Mouse (Mus musculus) liver, embryonic 14.5 days (tissue): ENCODE results near the gene Bax. TPM values are rescaled to one million over a fixed set of nuclear protein-coding genes. Genes with fewer than 3 reads are reported as not detected.

ENCODE experiments used
- ATAC-seq: fragments of 200-750 bp; cut with Nextera tagmentation; 2 replicates; pipeline ENCODE4 v1.8.0; 2017; ENCODE audit warnings: moderate number of reproducible peaks, mild to moderate bottlenecking, moderate library complexity; ENCODE audit not compliant: insufficient read depth
- DNase-seq, 3 experiments: peaks; one replicate each; pipeline ENCODE4 v3.0.0-alpha.2; 2012 to 2013; ENCODE audit warnings: low read depth in 3 of 3, low spot score in 3 of 3
- H3K27ac ChIP-seq: fragments of 300-500 bp; sonication (generic); 2 replicates; pipeline ENCODE4 v1.5.1; 2014; ENCODE audit warnings: moderate library complexity, mild to moderate bottlenecking, control low read depth, inconsistent platforms
- H3K27me3 ChIP-seq: fragments of 300-500 bp; sonication (generic); 2 replicates; pipeline ENCODE4 v1.6.1; 2014; ENCODE audit warnings: mild to moderate bottlenecking, low read length, moderate library complexity; ENCODE audit not compliant: control insufficient read depth, insufficient read depth
- H3K36me3 ChIP-seq: fragments of 300-500 bp; sonication (generic); replicated peaks from 2 replicates; pipeline ENCODE4 v1.6.1; 2014; ENCODE audit warnings: low read depth; ENCODE audit not compliant: control insufficient read depth, insufficient read depth
- H3K4me1 ChIP-seq, 2 experiments: fragments of 200-500 bp in 1 of 2; fragments of 300-500 bp in 1 of 2; sonication (generic) in 1 of 2; replicated peaks; 2 replicates each; pipeline ENCODE4 v1.6.1; 2012 to 2014; ENCODE audit warnings: antibody characterized with exemption in 1 of 2, inconsistent platforms in 1 of 2, low read length in 1 of 2; ENCODE audit not compliant: control insufficient read depth in 2 of 2, insufficient read depth in 2 of 2
- H3K4me2 ChIP-seq: fragments of 300-500 bp; sonication (generic); 2 replicates; pipeline ENCODE4 v1.6.1; 2014; ENCODE audit warnings: low read depth, mild to moderate bottlenecking, control low read depth, moderate library complexity
- H3K4me3 ChIP-seq, 2 experiments: fragments of 200-500 bp in 1 of 2; fragments of 300-500 bp in 1 of 2; sonication (generic) in 1 of 2; 2 replicates each; pipeline ENCODE4 v1.5.1; 2012 to 2014; ENCODE audit warnings: low read depth in 2 of 2, low read length in 2 of 2, mild to moderate bottlenecking in 2 of 2, control low read depth in 1 of 2, inconsistent platforms in 1 of 2, moderate library complexity in 1 of 2; ENCODE audit not compliant: insufficient read depth in 1 of 2
- H3K9ac ChIP-seq: fragments of 300-500 bp; sonication (generic); replicated peaks from 2 replicates; pipeline ENCODE4 v1.6.1; 2014; ENCODE audit warnings: mild to moderate bottlenecking, control low read depth, moderate library complexity
- H3K9me3 ChIP-seq: fragments of 300-500 bp; sonication (generic); 2 replicates; pipeline ENCODE4 v1.6.1; 2016; ENCODE audit warnings: low read length, mixed read lengths; ENCODE audit not compliant: control insufficient read depth
- CTCF ChIP-seq: IDR thresholded peaks from 2 replicates; pipeline ENCODE4 v1.5.1; 2016; ENCODE audit warnings: antibody characterized with exemption, low read depth, control low read depth
- EP300 ChIP-seq: IDR thresholded peaks from 2 replicates; pipeline ENCODE4 v1.6.1; 2016; ENCODE audit warnings: antibody characterized with exemption, low read depth
- WGBS: fragments of 180-500 bp; shearing (Covaris S2); extraction: QIAGEN DNeasy Blood & Tissue Kit; methylation state at CpG from one replicate; pipeline ENCODE4 v1.1.7; 2014; ENCODE audit not compliant: insufficient replicate concordance; 5-methylcytosine and 5-hydroxymethylcytosine counted together
- polyA plus RNA-seq, 2 experiments: library from polyadenylated mRNA; depleted of rRNA in 1 of 2; stranded (reverse) in 1 of 2; unstranded in 1 of 2; fragments of >200 nt; fragmentation: Nextera tagmentation in 1 of 2; extraction: Ambion mirVana in 1 of 2; gene quantifications; 2 replicates each; pipeline versions ENCODE4 v1.2.1 to v1.2.3; 2012 to 2014

Gene Bax
- polyA plus RNA-seq, 2 experiments: 49.7 to 57.9 TPM

DNA sequence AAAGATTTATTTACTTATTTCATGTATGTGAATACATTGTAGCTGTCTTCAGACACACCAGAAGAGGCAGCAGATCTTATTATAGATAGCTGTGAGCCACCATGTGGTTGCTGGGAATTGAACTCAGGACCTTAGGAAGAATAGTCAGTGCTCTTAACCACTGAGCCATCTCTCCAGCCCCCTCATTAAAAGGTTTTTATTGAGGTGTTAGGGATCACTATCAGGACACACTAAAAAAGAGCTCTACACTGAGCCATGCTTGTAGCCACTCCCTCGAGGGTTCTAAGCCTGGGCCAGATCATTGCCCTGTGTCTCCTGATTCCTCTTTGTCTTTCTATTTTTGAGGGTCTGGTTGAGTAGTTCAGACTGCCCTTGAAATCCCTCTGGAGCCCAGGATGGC, 9.8 kb upstream of the Bax start:
- no peak overlapping the region for H3K27ac ChIP-seq
- no peak for DNase-seq
- WGBS: 31% methylated on average over 1 of the region's 1 CpGs
- no peak overlapping the region for H3K4me2 ChIP-seq
- peaks cover 7 to 13% of the 10 kb centered on the region in 2 experiments for H3K4me1 ChIP-seq
- H3K4me3 ChIP-seq: no peak overlapping the region
- no peak for ATAC-seq
- no peak for TF ChIP-seq CTCF
- no peak for TF ChIP-seq EP300
- H3K27me3 ChIP-seq: no peaks in the 10 kb centered on the region
- no peak overlapping the region for H3K9ac ChIP-seq
- H3K36me3 ChIP-seq: no peaks in the 10 kb centered on the region
- no peaks in the 10 kb centered on the region for H3K9me3 ChIP-seq

DNA sequence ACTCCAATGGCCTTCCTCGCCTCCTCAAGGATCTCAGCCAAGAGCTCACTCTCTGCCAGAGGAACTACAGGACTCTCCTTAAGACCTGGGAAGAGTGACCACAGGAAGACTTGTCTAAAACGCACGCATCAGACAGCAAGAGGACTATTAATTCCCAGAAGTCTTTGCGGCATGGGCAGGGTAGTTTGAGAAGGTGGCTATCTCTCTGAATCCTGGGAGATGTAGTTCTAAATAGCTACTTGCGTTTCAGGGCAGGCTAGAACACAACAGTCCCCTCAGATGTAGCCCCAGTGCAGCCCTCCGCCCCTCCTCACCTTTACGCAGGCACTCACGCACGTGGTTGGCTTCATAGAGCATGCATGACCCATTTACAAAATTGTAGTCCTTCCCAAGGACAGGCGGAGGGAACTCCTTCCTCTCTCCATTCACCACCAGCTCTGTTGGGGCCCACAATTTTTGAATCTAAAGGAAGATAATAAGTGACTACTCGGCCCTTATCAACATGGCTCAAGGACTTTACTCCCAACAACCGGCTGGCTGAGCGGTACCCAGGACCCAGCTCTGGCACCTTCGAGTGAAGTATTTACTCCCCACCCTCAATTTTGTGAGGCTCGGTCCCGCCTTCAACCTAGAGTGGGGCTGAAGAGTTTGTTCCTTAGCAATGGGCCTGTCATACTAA, 8.7 kb upstream of the Bax start:
- peak; percentile 60 for ATAC-seq
- no peak for DNase-seq
- H3K9ac ChIP-seq: peak overlapping the region; percentile 31
- no peaks in the 10 kb centered on the region for H3K27me3 ChIP-seq
- H3K4me3 ChIP-seq: peak overlapping the region; percentile 6 to 38; a peak in 2 of 4 replicates
- H3K4me1 ChIP-seq: peaks cover 10 to 17% of the 10 kb centered on the region in 2 experiments
- no peaks in the 10 kb centered on the region for H3K36me3 ChIP-seq
- 43% methylated on average over 16 of the region's 16 CpGs for WGBS
- H3K27ac ChIP-seq: peak overlapping the region; percentile 48
- no peak for TF ChIP-seq EP300
- no peak for TF ChIP-seq CTCF
- no peaks in the 10 kb centered on the region for H3K9me3 ChIP-seq
- peak overlapping the region; percentile 57 for H3K4me2 ChIP-seq

DNA sequence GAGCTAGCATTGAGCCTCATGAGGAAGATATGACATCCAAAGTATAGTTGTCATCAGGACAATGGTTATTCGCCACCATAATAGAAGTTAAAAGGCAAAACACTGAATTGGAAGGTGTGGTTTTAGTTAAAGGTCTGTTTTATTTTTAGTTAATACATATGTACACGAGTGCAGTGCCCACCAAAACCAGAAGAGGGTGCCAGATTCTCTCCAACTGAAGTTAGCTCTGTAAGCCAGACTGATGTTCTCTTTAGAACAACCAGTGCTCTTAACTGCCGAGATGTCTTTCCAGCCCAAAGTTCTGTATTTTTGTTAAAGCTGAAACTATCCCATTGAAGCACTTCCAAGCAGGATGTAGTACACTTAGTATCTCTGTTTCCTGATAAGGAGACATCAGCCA, 4.2 kb upstream of the Bax start:
- peak in 2 of 3 experiments; percentile 59 to 62 for DNase-seq
- H3K9ac ChIP-seq: no peak overlapping the region
- no peaks in the 10 kb centered on the region for H3K9me3 ChIP-seq
- H3K4me2 ChIP-seq: no peak overlapping the region
- H3K4me3 ChIP-seq: no peak overlapping the region
- H3K4me1 ChIP-seq: peaks cover 15 to 22% of the 10 kb centered on the region in 2 experiments
- WGBS: 3% methylated on average over 3 of the region's 3 CpGs
- H3K36me3 ChIP-seq: no peaks in the 10 kb centered on the region
- H3K27me3 ChIP-seq: no peaks in the 10 kb centered on the region
- no peak overlapping the region for H3K27ac ChIP-seq
- no peak for TF ChIP-seq EP300
- TF ChIP-seq CTCF: peak; percentile 81
- ATAC-seq: no peak

DNA sequence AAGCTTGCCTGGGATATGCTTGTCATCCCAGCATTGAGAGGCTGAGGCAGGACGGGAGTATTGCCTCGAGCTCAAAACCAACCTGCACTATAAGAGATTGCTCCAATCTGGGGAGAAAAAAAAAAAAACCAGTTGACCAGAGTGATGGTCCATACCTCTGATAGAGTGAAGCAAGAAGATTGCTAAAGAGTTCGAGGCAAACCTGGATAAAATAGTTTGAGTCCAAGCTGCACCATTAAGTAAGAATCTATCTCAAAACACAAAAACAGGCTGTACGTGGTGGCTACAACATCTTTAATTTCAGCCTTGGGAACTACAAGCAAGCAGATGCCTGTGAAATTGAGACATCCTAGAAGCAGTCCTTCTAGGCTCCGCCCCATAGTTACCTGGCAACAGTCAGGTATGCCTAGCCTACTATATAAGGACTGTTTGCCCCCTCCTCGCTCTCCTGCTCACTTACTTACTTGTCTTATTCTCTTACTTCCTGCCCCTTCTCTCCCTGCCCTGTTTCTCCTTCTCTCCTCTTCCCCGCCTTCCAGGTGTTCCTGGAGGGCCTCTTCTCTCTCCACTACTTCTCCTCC, 482 bp upstream of the Bax start:
- no peaks in the 10 kb centered on the region for H3K27me3 ChIP-seq
- peaks cover 11 to 20% of the 10 kb centered on the region in 2 experiments for H3K4me1 ChIP-seq
- DNase-seq (no peak), ATAC-seq (peak; percentile 14)
- H3K36me3 ChIP-seq: peaks cover 17% of the 10 kb centered on the region
- 38% methylated on average over 7 of the region's 7 CpGs for WGBS
- peak overlapping the region; percentile 83 for H3K4me2 ChIP-seq
- TF ChIP-seq EP300: no peak
- H3K9ac ChIP-seq: peak overlapping the region; percentile 31; the same call in 1 of the 2 replicates
- H3K9me3 ChIP-seq: no peaks in the 10 kb centered on the region
- no peak overlapping the region for H3K27ac ChIP-seq
- H3K4me3 ChIP-seq: peak overlapping the region; percentile 49 to 69

DNA sequence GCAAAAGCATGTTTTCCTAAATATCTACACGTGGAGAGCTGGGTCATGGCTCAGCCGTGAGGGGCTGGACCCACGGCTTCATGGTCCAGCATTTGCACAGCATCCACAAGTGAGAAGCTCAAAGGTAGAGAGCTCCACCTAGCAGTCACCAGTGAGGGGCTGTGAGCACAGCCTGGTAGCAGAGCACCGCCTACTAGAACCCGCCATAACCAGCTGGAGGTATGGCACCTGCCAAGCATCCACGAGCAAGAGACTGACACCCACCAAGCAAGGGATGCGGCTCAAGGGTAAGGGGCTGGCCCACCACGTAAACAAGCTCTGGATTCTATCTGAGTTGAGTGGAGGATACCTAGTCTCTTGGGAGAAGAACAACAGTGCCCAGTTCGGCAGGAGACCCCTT, 1.1 kb downstream of the Bax start:
- Histone ChIP-seq H3K9ac (peak overlapping the region; percentile 71), H3K9me3 (no peaks in the 10 kb centered on the region), H3K4me3 (peak overlapping the region; percentile 62 to 69), H3K4me2 (peak overlapping the region; percentile 83), H3K4me1 (peaks cover 17 to 30% of the 10 kb centered on the region in 2 experiments), H3K27me3 (no peaks in the 10 kb centered on the region), H3K27ac (no peak overlapping the region), H3K36me3 (peaks cover 23% of the 10 kb centered on the region)
- TF ChIP-seq CTCF (peak; percentile 47), EP300 (no peak)
- DNase-seq (no peak), ATAC-seq (no peak)
- 68% methylated on average over 9 of the region's 9 CpGs for WGBS
